Mouse (Mus musculus): Measurements from ENCODE around the gene Zdhhc19. TPM values are rescaled to one million over a fixed set of nuclear protein-coding genes. Genes with fewer than 3 reads are reported as not detected.

The Zdhhc19 gene
- polyA plus RNA-seq, 1 experiment from 2014 or later = not detected

DNA sequence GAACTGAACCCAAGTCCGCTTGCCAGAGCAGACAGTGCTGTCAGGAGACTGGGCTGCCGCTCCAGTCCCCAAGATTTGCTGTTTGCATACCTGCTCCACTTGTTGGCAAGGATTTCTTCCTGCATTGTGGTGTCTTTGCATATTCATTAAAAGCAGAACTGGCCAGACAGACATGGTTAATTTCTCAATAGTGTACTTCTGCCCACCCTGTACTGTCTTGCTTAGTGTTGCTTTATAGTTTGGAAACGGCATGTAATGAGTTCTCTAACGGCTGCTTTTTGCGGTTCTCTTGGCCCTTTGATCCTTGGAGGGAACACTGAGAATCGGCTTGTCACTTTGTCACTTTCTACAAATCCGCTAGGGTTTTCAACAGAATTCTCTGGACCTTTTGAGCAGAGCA lies 5.4 kb downstream of the Zdhhc19 start:
- Histone ChIP-seq H3K27me3 (ENCODE audit: control insufficient read depth, insufficient read depth, low read length) (no peaks in the 10 kb centered on the region), H3K4me1 (ENCODE audit: control insufficient read depth, insufficient read depth, low read length) (no peaks in the 10 kb centered on the region), H3K9me3 (ENCODE audit: control insufficient read depth, low read length) (no peaks in the 10 kb centered on the region), H3K4me3 (ENCODE audit: low read depth, low read length) (no peak overlapping the region), H3K4me2 (no peak overlapping the region), H3K27ac (ENCODE audit: low read depth, low read length) (no peak overlapping the region), H3K36me3 (ENCODE audit: control insufficient read depth, insufficient read depth, low read length) (no peaks in the 10 kb centered on the region), H3K9ac (ENCODE audit: low read length) (no peak overlapping the region)
- WGBS = 84% methylated on average over 7 of the region's 7 CpGs
- ATAC-seq (ENCODE audit: low FRiP score) (no peak), DNase-seq (ENCODE audit: low spot score, missing footprints) (no peak)

DNA sequence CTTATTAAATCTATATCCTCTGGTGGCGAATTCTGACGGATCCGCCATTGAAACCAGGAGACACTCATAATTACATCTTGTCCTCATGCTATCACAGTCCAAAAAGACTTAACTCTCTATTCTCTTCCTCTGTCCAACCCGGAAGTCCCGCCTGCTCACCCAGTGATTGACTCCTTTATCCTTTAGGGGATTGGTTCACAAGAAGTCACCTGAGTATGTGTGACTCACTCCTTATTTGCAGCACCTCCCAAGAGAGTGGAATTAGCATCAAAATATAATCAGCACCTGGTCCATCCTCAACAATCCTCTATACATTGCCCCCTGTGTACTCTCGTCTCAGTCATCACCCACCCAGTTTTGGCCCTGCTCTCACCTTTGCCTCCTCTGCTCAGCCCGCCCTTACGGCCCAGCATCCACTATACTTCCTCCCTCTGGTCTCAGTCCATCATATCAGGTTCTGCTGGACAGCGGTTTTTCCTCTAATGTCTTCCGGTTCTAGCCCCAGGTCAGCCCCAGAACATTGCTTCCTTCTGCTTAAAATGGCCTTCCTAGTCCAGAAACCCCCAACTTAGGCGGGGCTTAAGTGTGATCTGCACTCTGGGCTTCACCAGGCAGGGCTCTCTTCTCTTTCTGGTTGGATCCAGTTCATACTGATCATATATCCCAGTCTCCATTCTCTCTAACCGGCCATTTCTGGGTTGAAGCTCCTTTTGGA lies 6.7 kb downstream of the Zdhhc19 start:
- no peak for ATAC-seq (ENCODE audit: low FRiP score)
- H3K27ac ChIP-seq (ENCODE audit: low read depth, low read length) = no peak overlapping the region
- WGBS = 85% methylated on average over 12 of the region's 12 CpGs

DNA sequence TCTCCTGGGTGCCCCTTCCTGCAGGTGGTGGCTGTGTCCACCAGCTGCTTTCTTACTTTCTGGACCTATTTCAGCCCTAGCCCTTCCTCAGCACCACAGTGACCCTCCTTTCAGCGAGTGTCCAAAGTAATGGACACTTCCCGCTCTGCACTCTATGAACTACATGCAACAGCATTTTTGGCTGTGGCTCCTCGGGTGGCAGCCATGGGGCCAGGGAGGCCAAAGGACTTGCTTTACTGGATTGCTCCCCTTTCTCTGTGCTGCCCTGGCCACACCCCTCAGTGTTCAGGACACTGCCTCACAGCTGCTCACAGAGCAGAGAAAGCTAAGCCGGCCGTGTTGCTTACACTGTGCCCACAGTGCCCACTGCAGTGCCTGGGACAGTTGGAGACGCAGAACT lies 7.6 kb downstream of the Zdhhc19 start:
- no peak for ATAC-seq (ENCODE audit: low FRiP score)

More for the DNA sequence above, 6.7 kb downstream of the Zdhhc19 start:
- Histone ChIP-seq H3K4me1 (ENCODE audit: control insufficient read depth, insufficient read depth, low read length) (no peaks in the 10 kb centered on the region), H3K27me3 (ENCODE audit: control insufficient read depth, insufficient read depth, low read length) (no peaks in the 10 kb centered on the region), H3K9me3 (ENCODE audit: control insufficient read depth, low read length) (no peaks in the 10 kb centered on the region), H3K9ac (ENCODE audit: low read length) (no peak overlapping the region), H3K4me2 (no peak overlapping the region), H3K4me3 (ENCODE audit: low read depth, low read length) (no peak overlapping the region), H3K36me3 (ENCODE audit: control insufficient read depth, insufficient read depth, low read length) (no peaks in the 10 kb centered on the region)
- DNase-seq (ENCODE audit: low spot score, missing footprints) = no peak

DNA sequence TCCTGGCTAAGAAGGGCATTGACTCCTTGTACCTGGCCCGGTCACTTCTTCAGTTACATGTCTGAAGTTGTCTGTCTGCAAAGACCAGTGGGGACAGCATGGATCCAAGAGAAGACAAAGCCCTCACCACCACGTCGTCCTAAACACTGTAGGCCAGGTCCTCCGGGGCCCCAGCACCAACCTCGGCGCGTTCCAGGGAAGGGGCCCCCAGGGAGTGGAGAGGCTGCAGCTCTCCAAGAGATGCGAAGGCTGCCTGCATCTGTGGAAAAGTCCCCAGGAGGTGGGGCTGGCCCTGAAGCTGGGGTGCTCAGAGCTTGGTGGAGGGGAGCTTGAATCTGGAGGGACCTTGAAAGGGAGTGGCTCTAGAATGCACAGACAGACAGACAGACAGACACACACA lies 10.2 kb downstream of the Zdhhc19 start:
- no peaks in the 10 kb centered on the region for H3K27me3 ChIP-seq (ENCODE audit: control insufficient read depth, insufficient read depth, low read length)
- H3K27ac ChIP-seq (ENCODE audit: low read depth, low read length) = no peak overlapping the region
- no peak for DNase-seq (ENCODE audit: low spot score, missing footprints)
- H3K9me3 ChIP-seq (ENCODE audit: control insufficient read depth, low read length) = no peaks in the 10 kb centered on the region
- no peak overlapping the region for H3K9ac ChIP-seq (ENCODE audit: low read length)
- H3K4me3 ChIP-seq (ENCODE audit: low read depth, low read length) = no peak overlapping the region
- H3K4me2 ChIP-seq = no peak overlapping the region
- no peak for ATAC-seq (ENCODE audit: low FRiP score)
- no peaks in the 10 kb centered on the region for H3K4me1 ChIP-seq (ENCODE audit: control insufficient read depth, insufficient read depth, low read length)
- 85% methylated on average over 8 of the region's 8 CpGs for WGBS
- no peaks in the 10 kb centered on the region for H3K36me3 ChIP-seq (ENCODE audit: control insufficient read depth, insufficient read depth, low read length)

More for the DNA sequence above, 7.6 kb downstream of the Zdhhc19 start:
- Histone ChIP-seq H3K36me3 (ENCODE audit: control insufficient read depth, insufficient read depth, low read length) (no peaks in the 10 kb centered on the region), H3K4me1 (ENCODE audit: control insufficient read depth, insufficient read depth, low read length) (no peaks in the 10 kb centered on the region), H3K9me3 (ENCODE audit: control insufficient read depth, low read length) (no peaks in the 10 kb centered on the region), H3K27ac (ENCODE audit: low read depth, low read length) (no peak overlapping the region), H3K4me3 (ENCODE audit: low read depth, low read length) (no peak overlapping the region), H3K27me3 (ENCODE audit: control insufficient read depth, insufficient read depth, low read length) (no peaks in the 10 kb centered on the region), H3K9ac (ENCODE audit: low read length) (no peak overlapping the region), H3K4me2 (no peak overlapping the region)
- 74% methylated on average over 6 of the region's 6 CpGs for WGBS
- no peak for DNase-seq (ENCODE audit: low spot score, missing footprints)

DNA sequence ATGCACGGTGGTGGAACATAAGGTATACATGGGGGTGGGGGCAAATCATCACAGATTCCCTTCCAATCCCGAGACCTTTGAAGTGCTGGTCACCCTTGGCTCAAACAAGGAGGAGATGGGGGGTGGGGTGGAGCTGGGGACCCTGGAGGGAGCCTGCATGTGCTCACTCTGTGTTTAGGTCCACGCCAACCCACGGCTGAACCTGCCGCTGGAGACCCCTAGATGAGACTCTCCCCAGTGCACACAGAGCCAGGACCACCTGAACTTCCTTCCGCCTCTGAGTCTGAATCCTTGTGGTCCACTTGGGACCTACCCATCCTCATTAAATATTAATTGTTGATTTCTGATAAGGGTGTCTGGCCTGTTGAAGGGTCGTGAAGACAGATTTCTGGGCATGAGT lies 10.8 kb downstream of the Zdhhc19 start:
- Histone ChIP-seq H3K9ac (ENCODE audit: low read length) (no peak overlapping the region), H3K4me2 (no peak overlapping the region), H3K27me3 (ENCODE audit: control insufficient read depth, insufficient read depth, low read length) (no peaks in the 10 kb centered on the region), H3K27ac (ENCODE audit: low read depth, low read length) (no peak overlapping the region), H3K4me1 (ENCODE audit: control insufficient read depth, insufficient read depth, low read length) (no peaks in the 10 kb centered on the region), H3K4me3 (ENCODE audit: low read depth, low read length) (no peak overlapping the region), H3K36me3 (ENCODE audit: control insufficient read depth, insufficient read depth, low read length) (no peaks in the 10 kb centered on the region), H3K9me3 (ENCODE audit: control insufficient read depth, low read length) (no peaks in the 10 kb centered on the region)
- 78% methylated on average over 7 of the region's 7 CpGs for WGBS
- no peak for DNase-seq (ENCODE audit: low spot score, missing footprints)
- no peak for ATAC-seq (ENCODE audit: low FRiP score)

DNA sequence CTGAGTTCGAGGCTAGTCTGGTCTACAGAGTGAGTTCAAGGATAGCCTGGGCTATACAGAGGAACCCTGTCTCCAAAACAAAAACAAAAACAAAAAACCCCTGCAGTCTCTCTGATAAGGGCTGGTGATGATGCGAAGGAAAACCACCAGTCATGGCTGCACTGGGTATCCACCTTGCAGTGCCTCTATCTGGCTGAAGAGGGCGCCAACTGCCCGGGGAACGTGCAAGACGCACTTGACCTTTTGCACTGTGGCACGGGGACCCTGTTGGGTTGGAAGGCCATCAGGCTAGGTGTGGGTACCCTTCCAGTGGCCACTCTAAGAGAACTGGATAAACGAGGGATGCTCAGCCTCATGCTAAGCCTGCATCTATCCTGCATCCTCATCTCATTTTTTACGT lies 11.3 kb downstream of the Zdhhc19 start:
- H3K27ac ChIP-seq (ENCODE audit: low read depth, low read length) = no peak overlapping the region
- H3K4me3 ChIP-seq (ENCODE audit: low read depth, low read length) = no peak overlapping the region
- H3K27me3 ChIP-seq (ENCODE audit: control insufficient read depth, insufficient read depth, low read length) = no peaks in the 10 kb centered on the region
- H3K4me2 ChIP-seq = no peak overlapping the region
- H3K9me3 ChIP-seq (ENCODE audit: control insufficient read depth, low read length) = no peaks in the 10 kb centered on the region
- peak; percentile 95 for DNase-seq (ENCODE audit: low spot score, missing footprints)
- 21% methylated on average over 9 of the region's 9 CpGs for WGBS
- no peaks in the 10 kb centered on the region for H3K4me1 ChIP-seq (ENCODE audit: control insufficient read depth, insufficient read depth, low read length)
- ATAC-seq (ENCODE audit: low FRiP score) = peak; percentile 60
- no peaks in the 10 kb centered on the region for H3K36me3 ChIP-seq (ENCODE audit: control insufficient read depth, insufficient read depth, low read length)
- no peak overlapping the region for H3K9ac ChIP-seq (ENCODE audit: low read length)

DNA sequence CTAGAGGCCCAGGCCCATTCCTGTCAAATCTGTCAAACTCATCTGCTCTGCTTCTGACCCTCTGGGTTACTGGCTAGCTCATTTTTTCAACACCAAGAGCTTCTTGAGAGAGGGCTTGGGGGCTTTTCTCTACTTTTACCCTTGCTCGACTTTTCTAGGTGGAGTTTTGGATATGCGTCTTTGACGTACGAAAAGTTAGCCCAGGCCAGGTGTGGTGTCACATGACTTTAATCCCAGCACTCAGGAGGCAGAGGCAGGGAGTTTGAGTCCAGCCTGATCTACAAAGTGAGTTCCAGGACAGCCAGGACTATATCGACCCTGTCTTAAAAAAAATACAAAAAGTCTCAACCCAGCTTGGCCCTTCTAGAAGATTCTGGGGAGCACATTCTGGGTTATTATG lies 12.0 kb downstream of the Zdhhc19 start:
- DNase-seq (ENCODE audit: low spot score, missing footprints) (peak; percentile 78), ATAC-seq (ENCODE audit: low FRiP score) (no peak)
- H3K9me3 ChIP-seq (ENCODE audit: control insufficient read depth, low read length) = no peaks in the 10 kb centered on the region
- no peak overlapping the region for H3K4me2 ChIP-seq
- H3K4me3 ChIP-seq (ENCODE audit: low read depth, low read length) = no peak overlapping the region
- 89% methylated on average over 5 of the region's 5 CpGs for WGBS
- H3K27ac ChIP-seq (ENCODE audit: low read depth, low read length) = no peak overlapping the region
- no peaks in the 10 kb centered on the region for H3K27me3 ChIP-seq (ENCODE audit: control insufficient read depth, insufficient read depth, low read length)
- H3K9ac ChIP-seq (ENCODE audit: low read length) = no peak overlapping the region
- H3K4me1 ChIP-seq (ENCODE audit: control insufficient read depth, insufficient read depth, low read length) = no peaks in the 10 kb centered on the region
- no peaks in the 10 kb centered on the region for H3K36me3 ChIP-seq (ENCODE audit: control insufficient read depth, insufficient read depth, low read length)

DNA sequence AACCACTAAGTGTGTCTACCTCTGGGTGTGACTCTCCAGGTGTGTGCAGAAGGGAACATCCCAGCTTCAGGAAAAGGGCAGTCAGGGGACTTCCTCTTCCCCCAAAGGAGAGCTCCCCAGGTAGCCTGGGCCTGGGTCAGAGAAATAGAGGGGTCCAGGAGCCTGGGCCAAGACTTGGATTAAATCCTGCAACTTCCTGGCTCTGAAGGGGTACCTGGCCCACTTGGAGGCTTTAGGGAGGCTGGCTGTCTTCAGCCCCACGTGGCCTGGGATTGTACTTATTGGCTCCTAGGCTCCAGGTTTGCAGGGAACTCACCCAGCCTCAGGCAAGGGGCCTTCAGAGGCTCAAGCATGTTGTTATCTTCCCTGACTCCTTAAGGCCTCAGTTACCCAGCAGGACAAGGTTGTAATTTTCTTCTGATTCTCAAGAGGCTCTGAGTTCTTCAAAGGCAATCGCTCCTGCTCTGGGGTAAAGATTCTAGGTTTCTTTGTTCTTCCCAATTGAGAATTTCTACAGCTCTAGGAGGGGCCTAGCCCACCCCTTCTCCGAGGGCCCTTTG lies 12.5 kb downstream of the Zdhhc19 start:
- DNase-seq (ENCODE audit: low spot score, missing footprints) (peak; percentile 77), ATAC-seq (ENCODE audit: low FRiP score) (no peak)
- Histone ChIP-seq H3K36me3 (ENCODE audit: control insufficient read depth, insufficient read depth, low read length) (no peaks in the 10 kb centered on the region), H3K9ac (ENCODE audit: low read length) (no peak overlapping the region), H3K4me3 (ENCODE audit: low read depth, low read length) (no peak overlapping the region), H3K9me3 (ENCODE audit: control insufficient read depth, low read length) (no peaks in the 10 kb centered on the region), H3K4me1 (ENCODE audit: control insufficient read depth, insufficient read depth, low read length) (no peaks in the 10 kb centered on the region), H3K27me3 (ENCODE audit: control insufficient read depth, insufficient read depth, low read length) (no peaks in the 10 kb centered on the region), H3K27ac (ENCODE audit: low read depth, low read length) (no peak overlapping the region; the same call in 1 of the 2 replicates), H3K4me2 (no peak overlapping the region)
- WGBS = 47% methylated on average over 3 of the region's 3 CpGs

DNA sequence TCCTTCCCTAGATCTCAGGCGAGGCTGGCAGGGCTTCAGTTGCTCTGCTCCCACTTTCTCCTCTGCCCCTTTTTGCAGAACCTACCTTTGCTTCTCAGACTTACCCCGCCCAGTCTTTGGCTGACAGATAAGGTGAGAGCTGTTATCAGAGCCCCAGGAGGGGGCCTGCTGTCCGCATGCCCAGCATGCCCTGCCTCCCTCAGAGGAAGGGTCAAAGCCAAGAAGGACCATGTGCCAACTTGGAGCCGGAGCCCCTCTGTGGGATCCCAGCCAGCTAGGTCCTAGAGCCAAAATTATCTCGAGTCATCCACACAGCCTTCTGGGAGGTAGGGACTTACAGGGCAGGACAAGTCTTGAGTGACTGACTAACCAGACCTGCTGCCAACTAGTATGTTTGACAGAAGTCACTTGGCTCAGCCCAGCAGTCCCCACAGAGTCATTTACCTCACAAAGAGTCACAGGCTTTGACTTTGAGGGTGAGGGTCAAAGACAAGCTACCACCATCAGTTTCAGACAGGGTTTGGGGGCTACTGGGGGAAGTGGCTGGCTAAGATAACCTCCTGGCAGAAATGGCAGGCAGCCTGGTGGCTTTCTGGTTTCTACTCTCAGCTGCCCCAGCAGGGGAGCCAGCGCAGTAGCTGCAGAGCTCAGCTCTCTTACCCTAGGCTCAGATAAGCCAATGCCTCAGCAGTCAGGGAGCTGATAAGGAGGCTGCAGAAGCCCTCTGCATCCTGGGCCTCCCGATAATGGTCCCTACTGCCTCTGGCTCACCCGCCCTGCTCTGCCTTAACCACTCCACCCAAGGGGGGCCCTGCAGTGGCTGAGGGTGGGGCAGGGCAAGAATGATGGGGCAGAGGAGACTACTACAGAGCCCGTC lies 13.2 kb downstream of the Zdhhc19 start:
- ATAC-seq (ENCODE audit: low FRiP score) = peak; percentile 56
- 55% methylated on average over 9 of the region's 9 CpGs for WGBS
- no peaks in the 10 kb centered on the region for H3K9me3 ChIP-seq (ENCODE audit: control insufficient read depth, low read length)
- no peaks in the 10 kb centered on the region for H3K27me3 ChIP-seq (ENCODE audit: control insufficient read depth, insufficient read depth, low read length)
- H3K4me2 ChIP-seq = no peak overlapping the region
- no peak overlapping the region for H3K4me3 ChIP-seq (ENCODE audit: low read depth, low read length)
- no peaks in the 10 kb centered on the region for H3K4me1 ChIP-seq (ENCODE audit: control insufficient read depth, insufficient read depth, low read length)
- DNase-seq (ENCODE audit: low spot score, missing footprints) = peak; percentile 75
- H3K36me3 ChIP-seq (ENCODE audit: control insufficient read depth, insufficient read depth, low read length) = no peaks in the 10 kb centered on the region
- peak overlapping the region; percentile 17; the same call in 1 of the 2 replicates for H3K27ac ChIP-seq (ENCODE audit: low read depth, low read length)
- no peak overlapping the region for H3K9ac ChIP-seq (ENCODE audit: low read length)
